Mouse (Mus musculus) forebrain, embryonic 16.5 days (tissue): ENCODE data around the gene Sla2. TPM values are rescaled to one million over a fixed set of nuclear protein-coding genes. Genes with fewer than 3 reads are reported as not detected.
"Not testable (repeated sequence)": the region's sequence is repeated elsewhere in the genome, so short reads cannot be mapped to it uniquely, and the experiment has no call there.

ENCODE experiments used
- ATAC-seq: fragments of 200-750 bp; cut with Nextera tagmentation; 2 replicates; pipeline ENCODE4 v1.8.0; 2017; ENCODE audit warnings: mild to moderate bottlenecking, moderate library complexity
- H3K27ac ChIP-seq: fragments of 300-500 bp; sonication (generic); 2 replicates; pipeline ENCODE4 v1.5.1; 2014; ENCODE audit warnings: low read length, control low read depth
- H3K27me3 ChIP-seq: fragments of 300-500 bp; sonication (generic); replicated peaks from 2 replicates; pipeline ENCODE4 v1.6.1; 2014; ENCODE audit warnings: low read length; ENCODE audit not compliant: control insufficient read depth, insufficient read depth
- H3K36me3 ChIP-seq: fragments of 300-500 bp; sonication (generic); 2 replicates; pipeline ENCODE4 v1.6.1; 2014; ENCODE audit not compliant: control insufficient read depth, insufficient read depth
- H3K4me1 ChIP-seq: fragments of 300-500 bp; sonication (generic); replicated peaks from 2 replicates; pipeline ENCODE4 v1.6.1; 2014; ENCODE audit warnings: low read length; ENCODE audit not compliant: control insufficient read depth, insufficient read depth
- H3K4me2 ChIP-seq: fragments of 300-500 bp; sonication (generic); 2 replicates; pipeline ENCODE4 v1.6.1; 2014; ENCODE audit warnings: mild to moderate bottlenecking, low read length, control low read depth
- H3K4me3 ChIP-seq: fragments of 300-500 bp; sonication (generic); replicated peaks from 2 replicates; pipeline ENCODE4 v1.5.1; 2014; ENCODE audit warnings: mild to moderate bottlenecking, low read length, control low read depth
- H3K9ac ChIP-seq: fragments of 300-500 bp; sonication (generic); replicated peaks from 2 replicates; pipeline ENCODE4 v1.6.1; 2014; ENCODE audit warnings: low read depth, low read length, control low read depth
- H3K9me3 ChIP-seq: fragments of 300-500 bp; sonication (generic); 2 replicates; pipeline ENCODE4 v1.6.1; 2016; ENCODE audit warnings: low read length; ENCODE audit not compliant: control insufficient read depth
- WGBS: fragments of 180-500 bp; shearing (Covaris S2); extraction: QIAGEN DNeasy Blood & Tissue Kit; methylation state at CpG from one replicate; pipeline ENCODE4 v1.1.7; 2014; 5-methylcytosine and 5-hydroxymethylcytosine counted together
- polyA plus RNA-seq: library from polyadenylated mRNA; unstranded; fragments of >200 nt; fragmentation: Nextera tagmentation; extraction: Ambion mirVana; gene quantifications from 2 replicates; pipeline ENCODE4 v1.2.1, GENCODE M21; 2015

Gene Sla2
- 0.11 and 0.29 TPM in 2 replicates for polyA plus RNA-seq

DNA sequence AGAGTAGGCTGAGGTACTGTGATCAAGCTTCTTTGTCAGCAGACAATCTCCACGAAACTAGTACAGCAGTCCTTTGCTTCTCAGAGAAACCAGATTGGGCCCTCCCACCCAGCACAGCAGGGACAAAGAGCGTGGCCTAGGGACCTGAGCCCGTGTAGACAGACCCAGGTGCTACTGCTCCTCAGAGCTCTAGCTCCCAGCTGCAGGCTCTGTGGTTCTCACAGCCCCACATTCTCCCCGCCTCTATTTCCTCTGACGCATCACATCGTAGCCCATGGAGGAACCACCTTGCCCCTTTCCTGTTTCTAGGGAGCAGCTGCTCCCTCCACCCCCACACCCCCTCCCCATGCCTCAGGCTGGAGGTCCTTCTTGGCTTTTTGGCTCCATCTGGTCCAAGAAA, at the start of gene Sla2:
Gene Sla2, minus strand, starts transcription at position 176 of the 400 bp plus-strand sequence.
- H3K4me2 ChIP-seq: no peak within 1 kb of the TSS
- H3K27me3 ChIP-seq: no peaks in the 10 kb centered on the region
- H3K4me3 ChIP-seq: no peak within 1 kb of the TSS
- H3K27ac ChIP-seq: no peak within 1 kb of the TSS
- no peaks in the 10 kb centered on the region for H3K4me1 ChIP-seq
- 80% methylated on average over 6 of the region's 6 CpGs for WGBS
- H3K9me3 ChIP-seq: no peaks in the 10 kb centered on the region
- H3K36me3 ChIP-seq: no peaks in the 10 kb centered on the region
- no peak within 1 kb of the TSS for H3K9ac ChIP-seq
- ATAC-seq: no peak

- no peak for ATAC-seq
- Histone ChIP-seq H3K27ac (no peak overlapping the region), H3K4me1 (no peaks in the 10 kb centered on the region), H3K4me3 (no peak overlapping the region), H3K9me3 (no peaks in the 10 kb centered on the region), H3K4me2 (no peak overlapping the region), H3K9ac (no peak overlapping the region), H3K27me3 (no peaks in the 10 kb centered on the region), H3K36me3 (peaks cover 6% of the 10 kb centered on the region)
- 85% methylated on average over 6 of the region's 6 CpGs for WGBS
Observed at GRCm38 (mm10) chr2:156935005-156935404, 48.0 kb upstream of the Sla2 start.

DNA sequence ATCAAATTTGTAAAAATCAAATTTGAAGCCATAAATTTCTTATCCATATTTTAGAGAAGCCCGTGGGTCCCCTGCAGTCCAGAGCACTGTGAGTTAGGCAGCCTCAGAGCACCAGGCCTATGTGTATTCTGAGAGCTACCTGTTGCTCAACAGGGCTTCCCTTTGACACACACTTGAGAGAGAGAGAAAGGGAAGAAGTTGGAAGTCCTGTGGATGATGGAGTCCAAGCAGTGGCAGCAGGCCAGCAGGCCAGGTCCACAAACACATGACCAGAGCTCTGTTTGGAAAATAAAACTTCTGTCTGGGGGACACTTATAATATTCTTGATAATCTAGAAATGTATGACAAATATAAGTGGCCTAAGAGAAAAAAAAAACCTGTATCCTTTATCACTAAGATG, 46.4 kb upstream of the Sla2 start:
- Histone ChIP-seq H3K36me3 (peaks cover 7% of the 10 kb centered on the region), H3K9me3 (no peaks in the 10 kb centered on the region), H3K4me3 (no peak overlapping the region), H3K4me2 (no peak overlapping the region), H3K9ac (no peak overlapping the region), H3K27me3 (no peaks in the 10 kb centered on the region), H3K4me1 (no peaks in the 10 kb centered on the region), H3K27ac (no peak overlapping the region)
- WGBS: 93% methylated on average over 1 of the region's 1 CpGs
- ATAC-seq: no peak

DNA sequence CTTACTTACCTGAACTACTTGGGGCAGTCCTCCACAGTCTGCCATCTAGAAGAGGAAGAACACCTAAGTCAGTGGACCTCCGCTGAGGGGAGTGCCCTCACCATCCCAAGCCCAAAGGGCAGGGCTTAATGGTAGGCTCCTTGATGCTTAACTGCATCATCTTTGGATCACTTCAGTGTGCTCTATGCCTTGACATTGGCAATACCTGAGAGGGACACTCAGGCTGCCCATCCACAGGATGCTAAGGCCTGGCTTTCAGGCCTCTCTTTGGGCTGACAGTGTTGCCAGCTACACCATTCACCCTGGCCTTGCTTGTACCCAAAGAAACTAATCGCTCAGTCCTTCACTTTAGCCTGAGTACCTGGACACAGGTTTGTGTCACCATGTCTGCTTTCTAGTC, 44.4 kb upstream of the Sla2 start:
- Histone ChIP-seq H3K4me1 (no peaks in the 10 kb centered on the region), H3K36me3 (peaks cover 9% of the 10 kb centered on the region), H3K4me2 (no peak overlapping the region), H3K4me3 (no peak overlapping the region), H3K9ac (no peak overlapping the region), H3K27ac (no peak overlapping the region), H3K27me3 (no peaks in the 10 kb centered on the region), H3K9me3 (no peaks in the 10 kb centered on the region)
- no peak for ATAC-seq
- WGBS: 98% methylated on average over 2 of the region's 2 CpGs

DNA sequence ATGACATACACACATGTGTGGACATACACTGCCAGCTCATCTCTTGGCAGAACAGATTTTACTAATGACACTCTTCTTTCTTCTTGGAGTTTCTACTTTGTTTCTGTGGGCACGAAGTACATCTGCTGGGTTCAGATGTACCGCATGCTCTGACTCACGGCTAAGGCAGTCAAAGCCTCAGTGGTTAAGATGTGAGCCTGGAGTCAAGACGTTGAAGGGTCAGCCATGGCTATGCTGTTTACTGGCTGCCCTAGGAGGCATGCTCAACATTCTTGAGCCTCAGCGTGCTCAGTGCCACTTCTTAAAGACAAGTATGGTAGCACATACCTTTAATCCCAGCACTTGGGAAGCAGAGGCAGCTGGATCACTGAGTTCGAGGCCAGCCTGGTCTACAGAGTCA, 43.6 kb upstream of the Sla2 start:
- Histone ChIP-seq H3K27ac (no peak overlapping the region), H3K36me3 (peaks cover 9% of the 10 kb centered on the region), H3K4me3 (no peak overlapping the region), H3K9ac (no peak overlapping the region), H3K4me2 (no peak overlapping the region), H3K4me1 (no peaks in the 10 kb centered on the region), H3K9me3 (no peaks in the 10 kb centered on the region), H3K27me3 (no peaks in the 10 kb centered on the region)
- ATAC-seq: no peak
- WGBS: 87% methylated on average over 6 of the region's 6 CpGs

GRCm38 (mm10) chr2:156929519-156930120, 42.6 kb upstream of the Sla2 start:
- no peak overlapping the region for H3K9ac ChIP-seq
- no peak overlapping the region for H3K4me3 ChIP-seq
- no peaks in the 10 kb centered on the region for H3K9me3 ChIP-seq
- no peak overlapping the region for H3K27ac ChIP-seq
- no peak overlapping the region for H3K4me2 ChIP-seq
- H3K27me3 ChIP-seq: no peaks in the 10 kb centered on the region
- WGBS: 55% methylated on average over 11 of the region's 11 CpGs
- H3K4me1 ChIP-seq: no peaks in the 10 kb centered on the region
- ATAC-seq: no peak
- H3K36me3 ChIP-seq: peaks cover 9% of the 10 kb centered on the region

DNA sequence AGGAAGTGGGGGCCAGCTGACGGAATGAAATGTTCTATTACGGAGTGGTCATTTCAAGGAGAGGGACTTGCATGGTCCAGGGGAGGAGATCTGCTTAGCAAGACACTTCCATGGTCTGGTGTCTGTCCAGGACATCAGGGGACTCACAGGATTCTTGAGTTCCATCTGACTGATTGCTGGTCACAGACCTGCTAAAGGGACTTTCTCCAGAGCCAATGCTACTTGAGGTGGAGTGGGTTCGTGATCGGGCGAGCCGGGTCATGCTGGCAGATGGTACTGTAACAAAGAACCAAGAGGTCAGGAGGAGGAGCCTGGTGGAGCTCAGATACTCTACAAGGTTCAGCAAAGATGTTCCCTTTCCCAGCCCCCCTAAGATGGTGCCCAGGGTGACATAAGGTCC, 41.6 kb upstream of the Sla2 start:
- Histone ChIP-seq H3K36me3 (peaks cover 9% of the 10 kb centered on the region), H3K9ac (no peak overlapping the region), H3K9me3 (no peaks in the 10 kb centered on the region), H3K4me1 (no peaks in the 10 kb centered on the region), H3K27me3 (no peaks in the 10 kb centered on the region), H3K4me2 (no peak overlapping the region), H3K27ac (no peak overlapping the region), H3K4me3 (no peak overlapping the region)
- WGBS: 94% methylated on average over 6 of the region's 6 CpGs
- no peak for ATAC-seq

DNA sequence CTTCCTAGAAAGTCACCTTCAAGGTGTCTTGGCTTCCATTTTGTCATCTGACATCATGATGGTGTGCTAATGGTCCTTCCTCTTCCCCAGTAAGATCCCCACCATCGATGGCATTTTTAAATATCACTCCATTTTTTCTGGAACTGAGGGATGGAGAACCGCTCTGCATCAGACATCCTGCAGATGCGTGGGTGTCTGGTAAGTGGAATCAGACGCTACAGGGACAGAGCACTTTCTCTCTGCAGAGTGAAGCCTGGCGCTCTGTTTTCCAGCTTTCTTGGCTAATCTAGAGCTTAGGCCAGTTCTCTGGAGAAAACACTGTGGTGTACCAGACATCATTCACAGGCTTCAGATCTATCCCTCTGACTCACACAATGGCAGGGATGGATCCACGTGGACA, 40.7 kb upstream of the Sla2 start:
- H3K4me2 ChIP-seq: no peak overlapping the region
- ATAC-seq: no peak
- H3K27me3 ChIP-seq: no peaks in the 10 kb centered on the region
- no peak overlapping the region for H3K27ac ChIP-seq
- no peak overlapping the region for H3K9ac ChIP-seq
- peaks cover 6% of the 10 kb centered on the region; the same call in 1 of the 2 replicates for H3K36me3 ChIP-seq
- no peaks in the 10 kb centered on the region for H3K4me1 ChIP-seq
- H3K4me3 ChIP-seq: no peak overlapping the region
- H3K9me3 ChIP-seq: no peaks in the 10 kb centered on the region
- 94% methylated on average over 6 of the region's 6 CpGs for WGBS

DNA sequence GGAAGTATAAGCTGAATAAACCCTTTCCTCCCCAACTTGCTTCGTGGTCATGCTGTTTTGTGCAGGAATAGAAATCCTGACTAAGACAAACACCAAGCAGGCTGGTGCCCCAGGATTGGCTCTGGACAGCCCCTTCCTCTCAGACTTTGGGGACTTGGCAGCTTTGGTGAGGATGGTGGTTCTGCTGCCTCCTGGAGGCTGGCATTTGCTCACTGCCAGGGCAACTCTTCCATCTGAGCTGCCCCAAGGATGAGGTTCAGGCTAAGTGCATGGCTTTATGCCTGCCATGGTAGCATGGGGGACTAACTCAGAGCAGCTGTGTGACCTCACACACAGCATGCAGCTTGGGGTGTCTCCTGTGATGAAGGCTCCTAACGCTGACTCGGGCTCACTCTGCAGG, 38.6 kb upstream of the Sla2 start:
- 88% methylated on average over 3 of the region's 3 CpGs for WGBS
- ATAC-seq, H3K9me3 ChIP-seq, H3K27me3 ChIP-seq, H3K4me1 ChIP-seq, H3K4me2 ChIP-seq, H3K27ac ChIP-seq, H3K9ac ChIP-seq, H3K36me3 ChIP-seq, H3K4me3 ChIP-seq: not testable (repeated sequence)

GRCm38 (mm10) chr2:156925075-156925474, 38.1 kb upstream of the Sla2 start:
- H3K4me3 ChIP-seq, H3K4me2 ChIP-seq, H3K27ac ChIP-seq, H3K9ac ChIP-seq, H3K9me3 ChIP-seq, H3K4me1 ChIP-seq, ATAC-seq, H3K36me3 ChIP-seq, H3K27me3 ChIP-seq: not testable (repeated sequence)
- 81% methylated on average over 4 of the region's 4 CpGs for WGBS
